Mouse (Mus musculus) layer of hippocampus, adult 9-10 months (tissue): ENCODE measurements around the gene Dnmt3a.
A peak's percentile ranks its signal among the peaks of the same experiment; 100 is the strongest.

Experiments
- DNase-seq: peaks from one replicate; pipeline ENCODE4 v3.0.0; 2022; ENCODE audit warnings: low spot score

Dnmt3a gene

DNA sequence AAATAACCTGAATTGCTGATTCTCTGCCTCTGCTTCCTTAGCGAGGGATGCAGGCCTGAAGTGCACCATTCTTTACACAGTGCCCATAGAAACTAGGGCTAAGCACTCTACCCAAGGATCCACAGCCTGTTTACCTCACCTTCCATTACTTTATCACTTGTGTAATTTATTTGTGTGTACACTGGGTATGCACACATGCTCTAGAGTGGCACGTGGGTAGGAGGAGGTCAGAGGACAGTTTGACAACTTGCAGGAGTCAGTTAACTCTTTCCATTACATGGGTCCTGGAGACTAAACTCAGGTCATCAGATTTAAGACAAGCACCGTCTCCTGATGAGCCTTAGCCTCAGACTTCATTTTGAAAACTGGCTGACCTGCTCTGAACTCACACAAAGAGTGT is 112.8 kb downstream of the Dnmt3a start:
- no peak for DNase-seq

GRCm38 (mm10) chr12:3919423-3919822 is 113.6 kb downstream of the Dnmt3a start:
- no peak for DNase-seq

- peak; percentile 63 for DNase-seq
Observed at GRCm38 (mm10) chr12:3926127-3926526, 120.3 kb downstream of the Dnmt3a start.

DNA sequence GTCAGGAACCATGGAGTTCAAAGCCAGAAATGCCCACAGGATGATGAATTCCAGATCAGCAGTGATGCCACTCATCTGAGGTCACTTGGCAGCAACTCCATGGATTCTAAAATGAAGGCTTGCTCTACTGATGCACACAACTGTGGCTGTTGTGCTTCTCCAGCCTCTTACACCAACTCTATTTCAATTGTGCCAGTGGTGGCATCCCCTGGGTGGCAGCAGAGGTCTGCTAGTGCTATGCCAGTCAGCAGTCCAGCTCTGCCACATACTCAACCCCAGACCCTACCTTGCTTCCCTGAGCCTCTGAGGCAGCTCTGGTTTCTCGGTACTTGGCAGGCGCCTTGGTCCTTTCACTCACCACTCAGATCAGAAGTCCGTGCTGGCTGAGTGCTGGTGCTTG is 123.0 kb downstream of the Dnmt3a start:
- DNase-seq: peak; percentile 33

DNA sequence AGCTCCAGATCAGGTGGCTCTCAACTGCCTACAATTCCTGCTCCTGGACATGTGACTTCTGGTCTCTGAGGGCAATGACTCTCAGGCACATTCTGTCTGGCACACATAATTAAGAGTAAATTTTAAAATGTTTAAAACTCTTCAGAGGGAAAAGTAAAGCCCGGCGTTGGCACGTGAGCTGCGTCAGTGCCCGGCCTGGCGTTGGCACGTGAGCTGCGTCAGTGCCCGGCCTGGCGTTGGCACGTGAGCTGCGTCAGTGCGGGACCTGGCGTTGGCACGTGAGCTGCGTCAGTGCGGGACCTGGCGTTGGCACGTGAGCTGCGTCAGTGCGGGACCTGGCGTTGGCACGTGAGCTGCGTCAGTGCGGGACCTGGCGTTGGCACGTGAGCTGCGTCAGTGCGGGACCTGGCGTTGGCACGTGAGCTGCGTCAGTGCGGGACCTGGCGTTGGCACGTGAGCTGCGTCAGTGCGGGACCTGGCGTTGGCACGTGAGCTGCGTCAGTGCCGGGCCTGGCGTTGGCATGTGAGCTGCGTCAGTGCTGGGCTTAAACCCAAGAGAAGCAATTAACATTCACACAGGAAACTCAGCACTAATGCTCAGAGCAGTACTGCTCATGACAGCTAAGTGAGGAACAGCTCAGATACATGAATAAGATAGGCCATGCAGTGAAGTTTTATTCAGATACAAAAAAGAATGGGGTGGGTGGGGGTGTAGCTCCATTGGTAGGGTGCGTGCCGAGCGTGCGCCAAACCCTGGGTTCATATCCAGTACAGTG is 124.5 kb downstream of the Dnmt3a start:
- peak; percentile 30 for DNase-seq

DNA sequence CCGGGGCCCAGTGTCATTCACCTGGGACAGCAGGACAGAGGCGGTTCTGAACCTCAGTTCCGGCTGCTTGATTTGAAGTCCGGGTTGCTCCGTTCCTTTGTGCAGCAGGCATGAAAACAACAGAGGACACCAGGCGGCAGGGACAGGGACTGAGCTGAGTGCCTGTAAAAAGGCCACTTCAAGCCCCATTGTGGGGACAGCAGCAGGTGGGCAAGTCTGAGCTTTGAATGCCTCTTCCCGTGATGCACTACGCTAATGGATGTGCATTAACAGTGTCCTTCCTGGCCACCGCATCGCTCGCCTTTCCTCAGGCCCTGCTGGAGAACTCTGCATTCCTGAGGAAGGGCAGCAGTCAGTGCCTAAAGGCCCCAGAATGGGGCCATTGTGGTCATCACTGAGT is 136.2 kb downstream of the Dnmt3a start:
- no peak for DNase-seq

GRCm38 (mm10) chr12:3944454-3945073 is 138.8 kb downstream of the Dnmt3a start:
- DNase-seq: no peak

DNA sequence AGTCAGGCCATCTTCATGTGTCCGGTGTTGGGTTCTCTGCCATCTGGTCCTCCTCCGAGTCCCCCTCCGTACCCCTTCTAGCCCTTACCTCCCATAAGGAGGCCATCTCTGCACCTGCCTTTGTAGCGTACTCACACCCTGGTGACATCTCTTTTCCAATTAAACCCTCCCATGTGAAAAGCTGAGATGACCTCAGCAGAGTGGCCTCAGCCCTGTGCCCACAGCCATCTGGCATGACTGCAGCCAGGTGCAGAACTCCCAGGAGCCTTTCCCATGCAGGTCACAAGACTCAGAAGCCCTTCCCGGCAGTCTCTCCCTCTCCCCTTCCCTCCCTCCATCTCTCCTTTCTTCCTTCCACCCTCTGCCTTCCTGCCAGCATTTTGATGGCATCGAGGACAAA is 141.7 kb downstream of the Dnmt3a start:
- DNase-seq: no peak

DNA sequence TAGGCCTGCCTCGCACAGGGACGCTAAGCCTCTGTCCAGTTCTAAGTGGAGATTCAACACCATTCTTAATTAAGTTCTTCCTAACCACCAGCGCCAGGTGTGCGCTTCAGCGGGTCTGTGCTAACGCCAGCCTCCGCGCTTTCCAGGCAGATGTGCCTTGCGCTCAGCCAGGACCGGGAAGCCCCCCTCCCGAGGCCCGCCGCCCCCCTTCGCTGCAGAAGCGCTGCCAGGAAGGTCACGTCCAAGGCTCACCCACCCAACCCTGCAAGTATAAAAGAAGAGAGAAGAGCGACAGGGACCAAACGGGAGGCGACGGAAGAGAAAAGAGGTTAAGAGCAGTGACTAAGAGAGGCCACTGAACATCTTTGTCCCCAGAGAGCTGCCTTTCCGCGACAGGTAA is 148.8 kb downstream of the Dnmt3a start, which contains the start of gene Pomc:
Gene Pomc, plus strand, starts transcription at position 301 of the 400 bp plus-strand sequence.
- no peak for DNase-seq

DNA sequence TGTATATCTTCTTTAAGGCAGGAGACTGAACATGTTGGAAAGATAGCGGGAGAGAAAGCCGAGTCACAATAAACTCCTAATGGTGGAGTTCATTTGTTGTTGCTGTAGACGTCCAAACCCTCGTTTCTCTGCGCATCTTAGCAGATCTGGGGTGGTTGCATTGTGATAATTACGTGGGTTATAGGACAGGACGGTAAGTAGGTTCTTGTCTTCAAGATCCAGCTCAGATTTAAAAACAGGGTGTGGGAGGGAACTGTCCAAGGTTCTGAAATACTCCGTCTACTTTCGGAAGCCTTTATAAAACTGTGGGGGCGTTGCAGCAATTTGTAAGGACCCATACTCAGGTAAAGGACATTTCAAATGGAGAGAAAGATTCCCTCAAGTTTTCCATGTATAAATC is 149.6 kb downstream of the Dnmt3a start:
- no peak for DNase-seq

GRCm38 (mm10) chr12:3956351-3956750 is 150.5 kb downstream of the Dnmt3a start:
- no peak for DNase-seq

- peak; percentile 63 for DNase-seq
Observed at GRCm38 (mm10) chr12:3959791-3960543, 154.2 kb downstream of the Dnmt3a start.

DNA sequence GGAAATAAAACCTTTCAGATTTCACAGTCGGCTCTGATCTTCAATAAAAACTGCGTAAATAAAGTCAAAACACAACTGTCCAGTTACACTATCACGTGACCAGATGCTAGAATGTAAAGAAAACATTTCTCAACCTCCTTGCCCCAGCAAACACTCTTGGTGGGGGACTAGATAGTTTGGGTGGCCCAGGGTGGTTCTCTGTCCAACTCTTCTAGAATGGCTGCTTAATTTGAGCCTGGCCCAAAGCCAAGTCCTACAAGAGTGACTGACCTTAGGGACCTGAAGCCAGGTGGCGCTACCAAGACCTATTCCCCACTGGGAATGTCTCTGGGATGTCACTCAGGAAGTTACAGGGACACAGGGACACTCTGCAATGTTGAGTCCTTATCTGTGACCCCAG is 154.7 kb downstream of the Dnmt3a start:
- DNase-seq: no peak
